Mouse (Mus musculus): ENCODE measurements around the gene Pgrmc2. TPM values are rescaled to one million over a fixed set of nuclear protein-coding genes. Genes with fewer than 3 reads are reported as not detected.

Pgrmc2 gene
- total RNA-seq (2014; rRNA removed) (36.6 and 39.1 TPM in 2 replicates), polyA plus RNA-seq (2015; fragmentation: Nextera tagmentation; extraction: Ambion mirVana) (25.2 and 30.3 TPM in 2 replicates)

DNA sequence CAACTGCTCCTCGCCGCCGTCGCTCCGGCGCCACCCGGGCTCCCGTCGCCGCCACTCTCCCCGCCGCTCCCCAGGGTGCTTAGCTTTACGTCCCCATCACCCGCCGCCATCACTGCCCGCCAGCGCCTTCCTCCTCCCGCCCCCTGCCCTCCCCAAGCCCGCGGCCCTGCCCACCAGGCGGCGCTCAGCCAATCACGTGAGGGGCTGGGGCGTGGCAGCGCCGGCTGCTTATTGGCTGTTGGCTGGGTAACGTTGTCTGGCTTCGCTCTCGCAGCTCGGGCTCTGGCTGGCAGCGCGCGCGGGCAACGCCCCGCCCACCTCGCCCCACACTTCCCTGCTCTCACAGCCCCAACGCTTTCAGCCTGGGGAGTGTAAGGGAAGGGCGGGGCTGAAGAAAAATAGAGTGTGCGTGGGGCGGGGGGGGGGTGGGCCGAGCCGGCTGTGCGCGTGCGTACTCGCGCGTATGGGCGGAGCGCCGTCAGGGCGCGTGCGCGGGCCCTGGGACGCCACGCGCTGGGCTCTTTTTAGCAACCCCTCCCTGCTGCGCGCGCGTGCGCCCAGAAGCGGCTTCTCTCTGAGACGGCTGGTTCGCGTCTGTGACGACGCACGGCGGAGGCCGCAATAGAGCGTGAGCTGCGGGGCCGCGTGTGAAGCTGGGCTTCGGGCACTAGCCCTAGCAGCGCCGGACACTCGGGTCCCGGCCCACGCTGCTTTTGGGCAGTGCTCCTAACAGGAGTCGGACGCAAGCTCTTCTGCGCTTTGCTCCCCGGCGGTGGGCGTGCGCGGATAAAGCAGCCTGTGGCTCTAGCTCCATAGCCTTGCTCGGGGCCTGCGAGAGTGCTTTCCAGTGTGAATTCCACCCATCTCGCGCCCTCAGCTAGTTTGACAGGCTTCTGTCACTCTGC lies at the start of gene Pgrmc2:
Gene Pgrmc2 (minus strand): TSS at position 162 of the 905 bp plus-strand sequence.
- peak within 1 kb of the TSS; percentile 72 for H3K9ac ChIP-seq
- H3K9me3 ChIP-seq (ENCODE audit: low read length), result no peaks in the 10 kb centered on the region
- TF ChIP-seq CTCF (IDR thresholded peaks at IDR 0.05; ENCODE audit: low read depth), result peak; percentile 64
- H3K36me3 ChIP-seq (ENCODE audit: insufficient read depth), result no peaks in the 10 kb centered on the region
- H3K4me1 ChIP-seq (ENCODE audit: insufficient read depth), result peaks cover 12% of the 10 kb centered on the region; the same call in 1 of the 2 replicates
- peak within 1 kb of the TSS; percentile 73 for H3K4me2 ChIP-seq (ENCODE audit: low read depth)
- peak within 1 kb of the TSS; percentile 96 for H3K27ac ChIP-seq (ENCODE audit: low read depth, low read length)
- no peaks in the 10 kb centered on the region for H3K27me3 ChIP-seq (ENCODE audit: insufficient read depth, low read length)
- WGBS, result 2% methylated on average over 80 of the region's 95 CpGs
- ATAC-seq (peak; percentile 97), DNase-seq (peak; percentile 99)
- peak within 1 kb of the TSS; percentile 81 for H3K4me3 ChIP-seq (ENCODE audit: low read depth, low read length)

DNA sequence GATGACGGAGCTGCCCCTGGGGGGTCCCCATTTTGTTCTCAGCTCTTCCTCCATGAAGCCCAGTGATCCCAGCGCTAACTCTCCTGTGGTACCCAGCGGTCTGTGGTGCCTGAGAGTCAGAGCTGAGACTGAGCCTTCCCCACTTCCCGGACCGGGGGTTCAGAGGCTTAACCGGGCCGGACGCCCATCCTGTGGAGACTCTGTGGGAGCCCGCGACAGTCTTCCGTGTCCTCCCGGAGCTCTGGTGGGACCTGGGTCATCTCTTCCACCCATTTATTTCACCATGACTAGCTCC lies 41.1 kb upstream of the Pgrmc2 start:
- Histone ChIP-seq H3K27me3 (ENCODE audit: insufficient read depth, low read length) (no peaks in the 10 kb centered on the region), H3K4me2 (ENCODE audit: low read depth) (peak overlapping the region; percentile 27), H3K9me3 (ENCODE audit: low read length) (no peaks in the 10 kb centered on the region), H3K9ac (no peak overlapping the region), H3K36me3 (ENCODE audit: insufficient read depth) (no peaks in the 10 kb centered on the region), H3K4me1 (ENCODE audit: insufficient read depth) (0 out of 2 replicates have a peak, but pooled peaks cover 4% of the 10 kb centered on the region), H3K27ac (ENCODE audit: low read depth, low read length) (no peak overlapping the region), H3K4me3 (ENCODE audit: low read depth, low read length) (no peak overlapping the region)
- no peak for TF ChIP-seq CTCF (IDR thresholded peaks at IDR 0.05; ENCODE audit: low read depth)
- WGBS, result 17% methylated on average over 12 of the region's 12 CpGs
- no peak; the same call in 1 of the 2 replicates for ATAC-seq
- no peak for DNase-seq

DNA sequence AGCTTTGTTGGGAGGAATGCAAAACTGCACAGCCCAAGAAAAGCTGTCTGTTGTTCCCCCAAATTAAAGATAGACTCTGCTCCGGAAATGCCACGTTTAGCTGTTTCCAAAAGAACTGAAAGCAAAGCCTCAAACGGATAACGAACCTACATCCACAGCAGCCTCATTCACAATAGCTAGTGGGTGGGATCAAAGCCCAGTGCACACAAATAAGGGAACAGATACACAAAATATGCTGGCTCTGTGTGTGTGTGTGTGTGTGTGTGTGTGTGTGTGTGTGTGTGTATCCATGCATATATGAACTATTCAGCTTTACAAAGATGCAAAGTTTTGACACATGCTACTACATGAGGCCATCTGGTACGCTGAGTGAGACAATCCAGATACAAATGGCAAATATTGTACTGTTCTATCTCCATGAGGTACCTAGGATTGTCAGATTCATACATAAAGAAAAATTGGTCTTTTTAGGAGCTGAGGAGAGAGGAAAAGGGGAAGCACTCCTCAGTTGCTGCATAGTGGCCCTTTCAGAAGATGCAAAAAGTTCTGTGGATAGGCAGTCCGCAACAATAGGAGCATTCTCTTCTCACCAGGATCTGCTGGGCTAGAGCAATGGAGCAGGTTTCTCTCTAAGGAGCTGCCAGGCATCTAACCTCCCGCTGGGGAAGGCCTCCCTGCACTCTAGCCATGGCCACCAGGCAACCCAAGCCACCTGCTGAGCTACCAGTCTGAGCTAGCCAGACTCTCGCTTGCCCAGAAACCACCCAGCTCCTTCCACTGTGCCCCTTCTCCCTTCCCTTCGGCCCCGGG lies 40.5 kb upstream of the Pgrmc2 start:
- ATAC-seq (peak; percentile 70), DNase-seq (peak; percentile 56)
- H3K4me1 ChIP-seq (ENCODE audit: insufficient read depth), result 0 out of 2 replicates have a peak, but pooled peaks cover 4% of the 10 kb centered on the region
- H3K9me3 ChIP-seq (ENCODE audit: low read length), result no peaks in the 10 kb centered on the region
- WGBS, result 13% methylated on average over 10 of the region's 10 CpGs
- no peak overlapping the region for H3K4me3 ChIP-seq (ENCODE audit: low read depth, low read length)
- H3K27ac ChIP-seq (ENCODE audit: low read depth, low read length), result no peak overlapping the region
- peak overlapping the region; percentile 27 for H3K4me2 ChIP-seq (ENCODE audit: low read depth)
- H3K36me3 ChIP-seq (ENCODE audit: insufficient read depth), result no peaks in the 10 kb centered on the region
- H3K27me3 ChIP-seq (ENCODE audit: insufficient read depth, low read length), result no peaks in the 10 kb centered on the region
- no peak for TF ChIP-seq CTCF (IDR thresholded peaks at IDR 0.05; ENCODE audit: low read depth)
- H3K9ac ChIP-seq, result no peak overlapping the region

DNA sequence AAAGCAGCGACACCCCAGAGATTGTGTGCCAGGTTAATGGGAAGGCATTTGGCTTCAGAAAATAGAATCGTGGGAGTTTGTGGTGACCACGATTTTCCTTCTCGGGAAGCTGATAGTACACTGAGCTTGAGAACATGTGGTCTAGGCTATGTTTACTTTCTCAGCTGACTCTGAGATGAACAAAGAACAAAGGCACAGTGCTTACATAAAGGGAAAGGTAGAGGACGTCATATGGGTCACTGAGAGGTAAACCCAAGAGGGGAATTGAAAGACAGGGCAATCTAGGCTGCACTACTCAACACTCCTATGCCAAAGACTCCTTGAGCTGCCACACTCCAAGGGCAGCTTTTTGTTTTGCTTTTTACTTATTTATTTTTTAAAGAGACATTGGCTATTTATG lies 35.3 kb upstream of the Pgrmc2 start:
- Histone ChIP-seq H3K4me2 (ENCODE audit: low read depth) (no peak overlapping the region), H3K9ac (no peak overlapping the region), H3K4me3 (ENCODE audit: low read depth, low read length) (no peak overlapping the region), H3K36me3 (ENCODE audit: insufficient read depth) (no peaks in the 10 kb centered on the region), H3K27me3 (ENCODE audit: insufficient read depth, low read length) (no peaks in the 10 kb centered on the region), H3K27ac (ENCODE audit: low read depth, low read length) (no peak overlapping the region), H3K9me3 (ENCODE audit: low read length) (no peaks in the 10 kb centered on the region), H3K4me1 (ENCODE audit: insufficient read depth) (no peaks in the 10 kb centered on the region)
- WGBS, result 82% methylated on average over 5 of the region's 5 CpGs
- DNase-seq (no peak), ATAC-seq (no peak)
- TF ChIP-seq CTCF (IDR thresholded peaks at IDR 0.05; ENCODE audit: low read depth), result no peak

GRCm38 (mm10) chr3:41117447-41117846 lies 34.6 kb upstream of the Pgrmc2 start:
- no peak for TF ChIP-seq CTCF (IDR thresholded peaks at IDR 0.05; ENCODE audit: low read depth)
- Histone ChIP-seq H3K4me3 (ENCODE audit: low read depth, low read length) (no peak overlapping the region), H3K27ac (ENCODE audit: low read depth, low read length) (no peak overlapping the region), H3K27me3 (ENCODE audit: insufficient read depth, low read length) (no peaks in the 10 kb centered on the region), H3K4me1 (ENCODE audit: insufficient read depth) (no peaks in the 10 kb centered on the region), H3K9ac (no peak overlapping the region), H3K4me2 (ENCODE audit: low read depth) (no peak overlapping the region), H3K36me3 (ENCODE audit: insufficient read depth) (no peaks in the 10 kb centered on the region), H3K9me3 (ENCODE audit: low read length) (no peaks in the 10 kb centered on the region)
- DNase-seq, result no peak
- ATAC-seq, result no peak

GRCm38 (mm10) chr3:41113186-41113585 lies 30.3 kb upstream of the Pgrmc2 start:
- no peak for TF ChIP-seq CTCF (IDR thresholded peaks at IDR 0.05; ENCODE audit: low read depth)
- WGBS, result 80% methylated on average over 5 of the region's 5 CpGs
- DNase-seq (no peak), ATAC-seq (no peak)
- Histone ChIP-seq H3K9me3 (ENCODE audit: low read length) (no peaks in the 10 kb centered on the region), H3K4me2 (ENCODE audit: low read depth) (no peak overlapping the region), H3K27me3 (ENCODE audit: insufficient read depth, low read length) (no peaks in the 10 kb centered on the region), H3K36me3 (ENCODE audit: insufficient read depth) (no peaks in the 10 kb centered on the region), H3K4me1 (ENCODE audit: insufficient read depth) (no peaks in the 10 kb centered on the region), H3K9ac (no peak overlapping the region), H3K27ac (ENCODE audit: low read depth, low read length) (no peak overlapping the region), H3K4me3 (ENCODE audit: low read depth, low read length) (no peak overlapping the region)

Data from forebrain, postnatal 0 days (tissue).